Mouse (Mus musculus): ENCODE results near the gene Dbi.

GRCm38 (mm10) chr1:120071133-120071532 is 49.7 kb downstream of the Dbi start:
- TF ChIP-seq POLR2A (IDR thresholded peaks at IDR 0.05; ENCODE audit: insufficient read depth, low read length) (no peak), CTCF (IDR thresholded peaks at IDR 0.05; ENCODE audit: low read depth, low read length) (no peak), EP300 (IDR thresholded peaks at IDR 0.05; ENCODE audit: insufficient read depth, low read depth, low read length) (no peak)
